Mouse (Mus musculus): ENCODE measurements around the gene Slamf9.

The Slamf9 gene

DNA sequence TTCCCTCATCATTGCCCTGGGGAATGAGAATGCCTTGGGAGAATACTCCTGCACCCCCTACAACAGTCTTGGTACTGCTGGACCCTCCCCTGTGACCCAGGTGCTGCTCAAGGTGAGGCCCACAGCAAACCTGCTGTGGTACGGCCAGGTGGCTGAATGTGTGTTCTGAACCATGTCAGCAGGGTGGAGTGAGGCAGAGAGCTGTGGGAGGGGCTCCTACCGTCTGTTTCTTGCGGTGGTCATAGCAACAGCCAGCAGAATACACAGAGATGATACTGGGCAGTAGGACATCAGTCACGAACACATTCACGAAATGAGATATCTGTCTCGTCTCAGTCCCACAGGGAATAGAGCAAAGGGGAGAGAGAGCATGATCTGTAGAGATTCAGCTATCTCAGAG is 18.4 kb downstream of the Slamf9 start:
- DNase-seq, result no peak

DNA sequence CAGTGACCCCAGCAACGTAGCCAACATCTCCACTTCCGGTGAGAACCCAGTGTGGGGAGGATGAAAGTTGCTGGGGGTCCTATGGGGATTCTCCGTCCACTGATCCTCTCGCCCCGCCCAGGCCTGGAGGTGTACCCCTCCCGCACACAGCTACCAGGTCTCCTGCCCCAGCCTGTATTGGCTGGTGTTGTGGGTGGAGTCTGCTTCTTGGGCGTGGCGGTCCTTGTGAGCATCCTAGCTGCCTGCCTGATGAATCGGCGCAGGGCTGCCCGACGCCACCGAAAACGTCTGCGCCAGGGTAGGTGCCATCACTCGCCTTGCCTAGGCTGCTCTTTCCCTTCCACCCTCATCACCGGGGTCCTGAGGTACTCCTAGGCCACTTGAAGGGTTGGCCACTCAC is 20.9 kb downstream of the Slamf9 start:
- DNase-seq, result no peak

DNA sequence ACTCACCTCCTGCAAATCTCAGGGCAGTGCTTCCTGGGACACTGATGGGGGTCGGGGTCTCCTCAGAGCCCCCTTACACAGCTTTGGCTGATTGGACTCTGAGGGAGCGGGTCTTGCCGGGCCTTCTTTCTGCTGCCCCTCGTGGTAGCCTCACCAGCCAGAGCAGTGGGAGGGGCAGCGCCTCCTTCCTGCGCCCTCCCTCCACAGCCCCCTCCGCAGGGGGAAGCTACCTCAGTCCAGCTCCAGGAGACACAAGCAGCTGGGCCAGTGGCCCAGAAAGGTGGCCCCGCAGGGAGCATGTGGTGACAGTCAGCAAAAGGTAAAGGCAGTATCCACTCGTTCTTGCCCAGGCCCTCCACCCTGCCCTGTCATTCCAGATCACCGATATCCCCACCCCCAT is 22.3 kb downstream of the Slamf9 start:
- DNase-seq, result no peak

DNA sequence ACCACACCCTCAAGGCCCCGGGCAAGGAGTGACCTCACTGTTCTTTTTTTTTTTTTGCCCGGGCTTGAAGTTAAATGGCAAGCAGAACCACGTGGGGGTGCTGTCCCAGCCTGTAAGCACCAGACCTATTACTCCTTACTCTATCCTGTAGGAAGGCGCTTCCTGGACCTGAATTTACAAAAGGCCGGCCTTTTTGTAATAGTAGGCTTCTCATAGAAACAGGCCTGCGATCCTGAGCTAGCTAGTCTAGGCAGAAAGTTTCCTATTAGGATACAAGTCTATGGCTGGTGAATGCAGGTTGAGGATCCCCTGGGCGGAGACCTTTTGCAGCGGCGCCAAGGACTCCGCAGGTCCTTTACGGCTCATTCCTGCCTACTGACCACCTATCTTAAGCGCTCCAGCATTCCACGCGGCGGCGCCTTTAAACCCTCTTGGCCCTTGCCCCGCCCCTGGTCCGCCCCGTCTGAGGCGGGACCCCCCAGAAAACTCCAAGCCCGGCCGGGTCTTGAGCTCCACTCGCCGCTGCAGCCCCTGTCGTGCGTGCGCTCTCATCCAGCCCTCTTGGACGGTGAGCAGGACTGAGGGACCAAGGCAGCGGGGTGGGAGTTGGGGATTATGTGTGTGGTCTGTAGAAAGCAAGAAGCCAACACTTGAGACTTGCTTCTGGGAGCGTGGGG is 24.7 kb downstream of the Slamf9 start, which contains the start of gene Tagln2:
TSS of gene Tagln2 (plus strand) at position 283 of the 677 bp plus-strand sequence.
- DNase-seq, result peak; percentile 90

DNA sequence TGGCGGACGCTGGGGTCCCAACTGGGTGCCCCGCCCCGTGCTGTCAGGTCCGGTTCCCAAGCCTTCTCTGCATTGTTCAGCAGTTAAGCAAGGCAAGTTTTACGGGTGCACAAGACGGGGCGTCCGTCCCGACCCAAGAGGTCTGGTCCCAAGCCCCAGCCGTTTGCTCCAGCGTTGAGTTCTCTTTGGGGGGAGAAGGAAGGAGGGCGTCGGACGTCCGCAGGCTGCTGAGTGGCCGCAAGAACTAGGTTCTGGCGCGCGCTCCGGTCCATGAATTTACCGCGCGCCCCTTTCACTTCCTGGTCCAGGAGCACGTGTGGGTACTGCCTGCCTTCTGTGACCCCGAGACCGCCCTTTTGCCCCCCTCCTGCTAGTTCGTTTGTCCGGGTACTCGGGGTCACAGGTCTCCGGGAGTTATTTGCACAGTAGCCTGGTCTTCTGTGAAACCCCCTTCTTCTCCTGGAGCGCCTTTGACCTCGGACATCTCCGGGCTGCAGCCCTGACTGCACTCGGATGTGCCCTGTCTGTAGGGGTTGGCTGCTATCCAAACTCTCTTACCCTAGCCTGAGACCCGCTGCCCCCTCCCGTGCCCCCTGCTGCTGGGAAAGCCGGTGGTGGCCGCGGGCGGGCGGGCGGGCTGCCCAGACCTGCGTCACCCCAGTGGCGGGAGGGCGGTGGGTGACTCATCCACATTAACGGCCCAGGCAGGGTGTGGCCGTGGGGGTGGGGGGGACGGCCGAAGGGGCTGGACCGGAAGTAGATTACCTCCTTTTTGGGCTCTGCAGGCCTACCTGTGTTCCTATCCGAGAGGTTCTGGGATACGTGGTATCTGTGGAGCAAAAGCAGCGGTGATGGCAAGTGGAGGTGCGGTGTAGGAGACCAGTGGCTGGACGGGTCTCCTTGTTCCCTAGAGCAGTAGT is 25.6 kb downstream of the Slamf9 start:
- peak; percentile 84 for DNase-seq

DNA sequence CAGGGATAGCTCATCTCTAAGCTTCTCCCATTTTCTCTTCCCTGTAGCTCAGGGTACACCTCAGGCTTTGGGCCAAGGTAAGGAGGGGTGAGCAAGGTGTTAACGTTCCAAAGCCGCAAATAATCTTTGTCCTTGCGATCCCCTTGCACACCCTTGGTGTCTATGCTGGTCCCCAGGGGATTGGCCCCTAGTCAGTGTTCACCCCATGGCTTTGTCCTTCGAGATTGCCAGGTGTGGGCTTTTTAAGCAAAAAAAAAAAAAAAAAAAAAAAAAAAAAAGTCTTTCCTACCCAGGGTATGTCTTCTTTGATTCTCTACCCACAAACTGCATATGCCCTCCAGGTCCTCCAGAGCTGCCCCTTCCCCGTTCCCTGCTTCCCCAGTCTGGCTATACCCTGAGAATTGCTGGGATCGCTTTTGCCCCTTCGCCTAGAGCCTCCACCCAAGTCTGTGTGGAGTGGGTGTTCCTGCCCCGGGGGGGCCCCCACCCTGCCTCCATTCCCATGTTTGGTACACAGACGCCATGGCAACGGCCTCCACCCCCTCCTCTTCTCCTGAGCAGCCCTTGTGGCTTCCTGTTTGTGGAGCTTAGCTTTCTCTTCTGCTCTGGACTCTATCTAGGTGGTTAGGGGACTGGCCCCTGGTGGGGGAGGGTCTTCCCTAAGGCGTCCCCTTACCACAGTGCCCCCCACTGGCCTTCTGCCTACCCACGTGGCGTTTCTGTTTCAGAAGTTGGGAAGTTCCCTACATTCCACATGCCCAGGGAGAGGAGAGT is 26.4 kb downstream of the Slamf9 start:
- peak; percentile 67 for DNase-seq

DNA sequence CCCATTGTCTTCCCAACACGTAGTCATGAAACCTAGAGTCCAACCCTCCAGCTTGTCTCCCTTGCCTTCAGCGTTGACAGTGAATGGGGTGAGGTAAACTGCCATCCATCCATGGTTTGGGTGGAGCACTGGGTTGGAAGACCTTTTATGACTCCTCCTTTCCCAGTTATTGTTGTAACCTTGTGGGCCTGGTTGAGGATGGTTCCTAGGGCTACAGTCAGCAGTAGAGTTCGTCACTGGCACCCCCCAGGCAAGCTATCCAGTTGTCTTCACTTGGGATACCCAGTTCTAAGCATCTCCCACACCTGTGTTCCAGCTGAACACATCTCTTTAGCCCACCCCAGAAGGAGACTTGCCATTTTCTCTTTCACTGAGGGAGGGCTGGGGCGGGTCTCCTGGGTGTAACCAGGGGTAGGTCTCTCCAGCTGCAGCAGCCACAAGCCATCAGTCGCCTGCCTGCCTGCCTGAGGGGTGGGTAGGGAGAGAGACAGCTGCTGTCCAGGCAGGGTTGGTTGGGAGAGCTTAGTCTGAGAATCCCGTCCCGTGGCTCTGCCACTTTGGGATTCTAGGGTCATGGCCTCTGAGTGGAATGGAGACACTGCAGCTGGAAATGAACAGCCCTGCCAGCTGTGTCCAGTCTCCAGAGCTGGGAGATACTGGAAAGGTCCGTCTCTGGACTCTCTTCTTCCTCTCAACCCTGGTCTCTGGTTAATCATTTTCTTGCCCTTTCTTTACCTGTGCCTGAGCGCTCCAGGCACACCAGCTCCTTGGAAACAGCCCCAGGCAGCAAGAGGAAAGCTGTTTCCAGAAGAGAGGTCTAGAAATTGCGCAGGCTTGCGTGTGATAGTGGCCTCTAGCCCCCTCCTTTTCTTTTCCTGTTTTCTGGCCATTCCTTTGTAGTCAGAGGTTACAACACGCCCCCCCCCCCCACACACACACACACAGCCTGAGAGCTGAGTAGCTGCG is 27.3 kb downstream of the Slamf9 start:
- peak; percentile 69 for DNase-seq

DNA sequence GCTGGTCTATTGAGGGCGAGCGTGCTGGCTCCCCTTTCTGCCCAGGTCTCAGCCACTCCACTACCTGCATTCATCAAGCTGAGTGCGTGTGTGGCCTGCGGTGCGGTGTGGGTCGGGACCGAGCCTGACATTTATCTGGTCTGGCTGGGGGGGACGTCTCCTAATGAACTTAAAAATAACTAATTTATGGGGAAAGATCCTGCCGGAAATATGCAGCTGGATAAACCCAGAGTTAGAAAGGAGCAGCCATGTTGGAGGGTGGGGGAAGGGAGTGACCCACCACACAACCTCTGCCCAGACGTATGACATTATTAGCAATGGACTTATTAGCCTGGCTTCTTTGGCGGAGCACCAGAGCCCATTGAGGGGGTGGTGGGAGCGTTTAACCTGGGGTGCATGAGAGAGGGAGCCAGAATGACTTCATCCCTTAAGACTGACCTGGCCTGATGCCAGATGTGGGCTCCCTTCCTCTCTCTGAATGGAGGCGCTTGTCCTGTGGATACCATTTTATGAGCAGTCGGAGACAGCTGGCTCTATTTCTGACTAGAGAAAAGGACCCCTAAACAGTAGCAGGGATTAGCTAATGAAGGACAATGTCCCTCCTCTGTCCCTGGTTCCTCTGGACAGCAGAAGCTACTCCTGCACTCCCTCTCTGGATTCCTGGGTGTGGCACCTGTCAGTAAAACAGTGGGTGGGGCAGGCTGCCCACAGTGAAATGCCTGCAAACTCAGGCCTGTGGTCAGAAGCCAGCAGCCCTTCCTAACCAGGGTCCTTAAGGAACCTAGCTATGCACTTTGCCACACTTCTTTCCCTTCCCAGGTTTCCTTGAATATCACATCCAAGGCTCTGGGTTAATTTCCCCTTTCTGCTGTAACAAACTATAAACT is 28.2 kb downstream of the Slamf9 start:
- DNase-seq, result no peak

DNA sequence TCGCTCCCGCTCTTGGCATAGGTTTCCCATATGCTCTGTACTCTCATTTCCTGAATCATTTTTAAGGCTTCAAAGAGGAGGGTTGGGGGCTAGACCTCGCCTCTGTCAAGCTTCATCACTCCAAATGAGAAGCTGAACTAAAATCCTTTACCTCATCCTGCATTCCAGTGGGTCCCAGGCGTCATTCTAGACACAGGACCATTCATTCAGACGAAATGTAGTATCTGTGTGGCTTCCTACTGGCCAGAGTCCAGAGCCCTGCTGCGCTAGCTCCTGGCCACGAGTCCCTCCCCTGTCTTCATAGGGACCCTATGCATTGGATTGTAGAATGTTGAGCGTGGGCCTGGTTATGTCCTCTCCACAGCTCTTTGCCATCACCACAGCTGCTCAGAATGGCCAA is 29.6 kb downstream of the Slamf9 start:
- DNase-seq, result no peak

DNA sequence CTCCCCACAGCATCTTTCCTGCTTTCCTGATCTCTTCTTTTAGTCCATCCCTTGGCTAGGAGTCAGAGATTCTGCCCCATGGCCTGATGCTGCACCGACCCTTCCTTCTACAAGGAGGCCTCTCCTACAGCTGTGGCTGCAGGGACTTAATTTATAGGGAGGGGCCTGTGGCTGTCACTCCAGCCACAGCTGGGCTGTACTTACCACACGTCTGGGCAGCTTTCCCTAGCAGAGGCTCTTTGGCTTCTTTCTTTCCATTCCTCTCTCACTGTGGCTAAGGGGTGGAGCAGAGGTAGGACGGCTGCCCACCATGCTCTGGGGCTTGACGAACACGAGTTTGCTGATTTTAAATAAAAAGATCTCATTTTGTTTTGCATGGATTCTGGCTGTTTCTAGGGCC is 31.8 kb downstream of the Slamf9 start:
- DNase-seq, result no peak

DNA sequence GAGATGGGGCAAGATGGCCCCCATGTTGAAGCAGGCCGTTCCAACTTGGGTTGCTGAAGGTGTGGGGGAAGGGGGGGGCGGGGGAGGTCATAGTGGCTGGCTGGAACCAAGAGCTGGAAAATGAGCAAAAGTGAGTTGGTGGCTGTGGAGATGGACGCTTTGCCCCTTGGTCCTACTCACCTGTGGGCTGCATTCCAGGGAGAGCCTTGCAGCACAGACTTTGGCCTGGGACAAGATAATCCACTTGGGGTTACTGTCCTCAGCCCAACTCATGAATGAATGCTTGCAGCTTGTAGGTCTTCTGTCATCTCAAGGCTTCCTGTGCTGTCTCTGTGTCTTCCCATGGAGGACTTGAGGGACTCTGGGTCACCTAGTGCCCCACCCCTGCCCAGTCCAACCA is 32.5 kb downstream of the Slamf9 start:
- DNase-seq, result peak; percentile 58

DNA sequence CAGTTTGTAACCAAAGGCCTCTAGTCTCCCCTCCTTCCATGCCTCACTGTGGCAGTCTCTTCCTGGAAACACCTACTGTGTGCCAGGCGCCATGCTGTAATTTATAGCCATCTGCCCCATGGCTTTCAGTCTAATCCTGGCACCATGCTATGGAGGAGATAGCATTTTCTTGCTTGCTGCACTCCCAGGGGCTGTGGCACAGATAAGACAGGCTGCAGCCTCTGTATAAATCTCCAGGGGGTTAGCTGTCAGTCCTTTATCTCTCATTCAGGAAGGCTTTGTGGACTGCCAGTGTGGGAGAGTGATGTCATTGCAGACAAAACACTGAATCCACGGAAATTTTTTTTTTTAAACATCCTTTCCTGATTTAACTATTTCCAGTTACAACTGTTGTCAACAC is 33.0 kb downstream of the Slamf9 start:
- no peak for DNase-seq

DNA sequence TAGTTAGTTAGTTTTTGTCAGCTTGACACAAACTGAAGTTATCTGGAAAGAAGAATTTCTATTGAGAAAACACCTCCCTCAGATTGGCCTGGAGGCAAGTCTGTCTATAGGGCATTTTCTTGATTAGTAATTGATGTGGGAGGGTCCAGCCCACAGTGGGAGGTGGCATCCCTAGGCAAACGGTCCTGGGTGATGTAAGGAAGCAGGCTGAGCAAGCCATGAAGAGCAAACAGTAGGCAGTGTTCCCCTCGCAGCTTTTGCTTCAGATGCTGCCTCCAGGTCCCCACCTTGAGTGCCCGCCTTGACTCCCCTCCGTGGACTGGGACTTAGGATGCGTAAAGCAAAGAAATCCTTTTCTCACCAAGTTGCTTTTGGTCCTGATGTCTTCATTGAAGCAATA is 34.1 kb downstream of the Slamf9 start:
- DNase-seq, result no peak

DNA sequence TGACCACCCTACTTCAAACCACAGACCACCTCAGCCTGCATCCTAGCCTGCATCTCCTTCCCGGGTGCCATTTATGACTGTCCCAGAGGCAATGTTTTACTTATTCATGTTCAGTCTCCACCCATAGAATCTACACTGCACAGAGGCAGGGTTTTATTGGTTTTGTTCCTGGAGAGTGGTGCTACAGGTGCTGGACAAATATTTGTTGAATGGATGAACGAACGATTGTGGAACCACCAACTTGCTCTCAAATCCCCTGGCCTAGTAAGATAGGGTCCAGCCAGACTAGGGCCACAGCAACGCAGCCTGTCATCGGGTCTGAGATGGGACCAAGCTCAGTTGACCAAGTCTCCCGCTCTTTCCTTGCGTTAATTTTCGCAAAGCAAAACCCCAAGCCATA is 34.8 kb downstream of the Slamf9 start:
- no peak for DNase-seq

DNA sequence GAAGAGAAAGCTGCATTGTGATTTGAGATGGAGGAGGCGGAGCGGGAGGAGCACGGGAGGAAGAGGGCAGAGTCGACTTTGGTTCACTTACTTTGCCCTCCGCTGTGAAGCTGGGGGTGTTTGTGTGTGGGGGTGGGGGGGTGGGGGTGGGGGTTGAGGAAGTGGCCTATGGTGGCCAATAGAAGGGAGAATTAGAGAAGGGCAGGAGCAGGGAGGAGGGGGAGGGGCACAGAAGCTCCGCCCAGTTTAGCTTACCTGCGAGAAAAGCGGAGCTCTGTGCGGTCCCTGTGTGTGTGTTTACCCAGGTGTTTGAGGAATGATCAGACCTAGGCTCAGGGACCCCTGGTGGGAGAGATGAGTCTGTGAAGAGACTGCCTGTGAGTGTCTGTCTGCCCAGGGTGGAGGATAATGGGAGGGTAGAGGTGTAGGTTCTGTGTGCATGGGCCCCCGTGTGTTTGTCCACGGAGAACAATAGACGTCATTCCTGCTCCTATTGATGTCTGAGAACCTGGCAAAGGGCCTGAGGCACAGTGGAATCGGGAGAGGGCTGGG is 35.3 kb downstream of the Slamf9 start:
- DNase-seq, result peak; percentile 63

DNA sequence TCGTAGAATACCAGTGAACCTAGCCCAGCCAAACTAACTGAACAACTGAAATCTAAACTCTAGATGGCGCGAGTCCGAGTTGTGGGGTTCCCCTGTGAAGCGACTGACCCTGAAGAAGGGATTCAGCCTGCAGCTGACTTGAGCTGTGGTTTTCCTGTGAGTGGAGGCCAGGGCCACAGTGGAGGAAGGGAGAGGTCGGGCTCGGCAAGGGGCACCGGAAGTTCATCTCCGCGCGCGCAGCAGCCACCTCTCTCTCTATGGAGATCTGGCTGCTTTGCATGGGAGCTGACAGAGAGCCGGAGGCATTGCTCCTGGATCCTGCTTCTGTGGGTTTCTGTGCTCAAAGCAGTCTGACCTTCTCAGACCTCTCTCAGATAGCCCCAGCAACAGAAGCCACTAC is 37.8 kb downstream of the Slamf9 start:
- DNase-seq, result peak; percentile 77

DNA sequence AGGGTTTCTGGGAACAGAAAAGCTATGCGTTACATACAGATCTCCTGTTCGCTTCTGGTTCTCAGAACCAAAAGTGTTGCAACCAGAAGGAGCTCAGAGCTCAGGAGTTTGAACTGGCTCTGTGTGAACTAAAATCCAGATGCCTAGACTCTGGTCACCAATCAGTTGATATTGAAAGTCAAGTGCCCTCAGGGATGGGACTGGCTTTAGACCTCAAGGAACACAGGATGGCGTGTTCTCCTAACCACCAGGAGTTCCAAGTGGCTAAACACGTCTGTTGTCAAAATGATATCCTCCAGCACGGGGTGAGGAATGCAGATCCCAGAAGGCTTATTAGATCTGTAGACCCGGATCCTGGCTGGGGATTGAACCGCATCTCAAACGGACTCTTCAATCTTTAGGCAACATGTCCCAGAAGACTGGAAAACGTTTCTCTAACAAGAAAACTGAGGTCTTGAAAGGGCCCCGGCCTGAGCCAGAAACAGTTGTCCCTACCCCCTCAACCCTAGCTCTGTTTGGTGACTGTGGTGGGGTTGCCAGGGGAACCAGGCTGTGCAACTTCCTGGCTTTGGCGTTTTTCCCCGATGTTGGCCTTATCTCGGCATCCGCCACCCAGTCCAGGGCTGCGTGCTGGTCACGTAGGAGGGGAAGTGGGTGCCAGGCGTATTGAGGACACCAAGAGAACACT is 38.5 kb downstream of the Slamf9 start:
- DNase-seq, result peak; percentile 53

DNA sequence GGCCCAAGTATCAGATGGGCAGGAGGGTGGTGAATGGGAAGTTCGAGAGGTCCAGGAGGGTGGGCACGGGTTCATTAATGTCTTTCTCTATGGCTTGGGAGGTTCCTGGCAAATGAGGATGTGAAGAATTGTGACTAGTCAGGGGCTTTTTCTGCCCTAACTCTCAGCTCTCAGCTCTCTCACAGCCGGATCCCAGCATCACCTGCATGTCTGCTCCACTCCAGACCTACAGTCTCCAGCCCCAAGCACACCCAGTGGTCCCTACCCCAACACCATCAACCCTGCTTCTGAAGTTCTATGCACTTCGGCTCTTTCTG is 39.0 kb downstream of the Slamf9 start:
- DNase-seq, result no peak

DNA sequence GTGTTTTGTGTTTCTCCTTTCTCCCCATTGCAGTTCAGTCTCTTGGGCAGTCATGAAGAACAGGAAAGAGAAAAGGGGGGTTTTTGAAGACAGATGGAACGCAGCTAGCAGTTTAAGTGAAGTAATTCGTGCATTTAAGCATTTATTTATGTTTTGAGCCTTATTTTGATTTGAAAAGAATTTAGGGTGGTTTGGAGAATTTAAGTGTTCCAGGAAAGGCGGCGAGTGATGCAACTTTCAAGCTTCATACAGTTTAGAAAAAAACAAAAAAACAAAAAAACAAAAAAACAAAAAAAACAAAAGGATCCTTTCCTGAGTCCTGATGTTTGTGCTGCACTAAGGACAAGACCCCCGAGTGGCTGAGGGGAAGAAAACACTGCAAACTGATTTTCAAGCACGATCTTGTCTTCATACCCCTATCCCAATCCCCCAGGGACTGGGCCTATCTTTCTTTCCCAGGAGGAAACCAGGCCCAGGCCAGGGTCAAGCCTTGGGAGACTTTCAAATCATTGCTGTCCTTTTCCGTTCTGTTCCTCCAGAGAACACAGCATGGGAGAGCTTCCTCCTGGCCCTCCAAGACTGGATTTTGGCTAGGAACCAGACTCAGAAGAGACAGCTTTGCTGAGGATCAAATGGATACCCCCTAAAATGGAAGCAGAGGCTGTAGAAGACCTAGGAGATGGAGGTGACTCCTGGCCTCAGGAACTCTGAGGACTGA is 39.6 kb downstream of the Slamf9 start:
- no peak for DNase-seq

DNA sequence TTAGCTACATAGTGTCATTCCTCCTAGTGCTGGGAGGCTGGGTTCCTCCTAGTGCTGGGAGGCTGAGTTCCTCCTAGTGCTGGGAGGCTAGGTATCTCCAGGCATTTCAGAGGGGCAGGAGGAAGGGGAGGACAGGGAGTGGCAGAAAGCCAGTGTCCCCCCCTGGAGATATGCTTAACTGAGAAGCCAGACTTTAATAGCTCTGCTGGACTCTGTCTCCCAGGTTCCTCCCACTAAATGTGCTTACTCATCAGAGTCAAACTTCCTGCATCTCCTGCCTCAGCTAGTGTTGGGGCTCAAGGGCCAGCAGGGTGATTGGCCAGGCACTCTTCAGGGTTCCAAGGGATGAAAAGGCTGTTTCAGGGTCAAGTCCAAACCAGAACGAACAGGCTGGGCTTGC is 40.2 kb downstream of the Slamf9 start:
- DNase-seq, result peak; percentile 72
